ENCODE assay signal across 26 mouse cellular contexts in the genomic region with DNA sequence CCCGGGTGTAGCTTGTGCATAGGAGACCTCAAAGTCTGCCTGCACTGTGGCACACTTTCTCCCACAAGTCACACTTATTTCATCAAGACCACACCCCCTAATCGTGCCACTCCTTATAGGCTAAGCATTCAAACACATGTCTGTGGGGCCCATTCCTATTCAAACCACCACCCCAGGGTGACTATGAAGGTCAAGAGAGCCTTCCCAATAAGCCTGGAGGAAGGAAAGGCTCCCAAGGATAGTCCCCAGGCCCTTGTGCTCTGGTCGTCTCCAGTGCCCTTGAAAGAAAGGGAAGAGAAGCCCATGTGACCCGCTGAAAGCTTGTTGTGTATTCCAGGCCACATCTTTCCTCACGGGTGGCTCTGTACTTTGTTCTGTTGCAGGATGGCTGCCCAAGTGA. TPM values are rescaled to one million over a fixed set of nuclear protein-coding genes. Genes with fewer than 3 reads are reported as not detected.
DNase-seq lines count a peak whose midpoint lies in the region; ATAC-seq and TF ChIP-seq lines count a peak whose summit lies in the region.
"Had no signal": no experiment of that assay in that cellular context is flagged by ENCODE, and none has a peak within 500 bp of the region (broad histone marks: within the 10 kb centered on the region; RNA-seq: fewer than 3 reads in every experiment).

No protein-coding gene starts in this region.

- TF ChIP-seq POLR2A in olfactory bulb, adult 2 months (IDR thresholded peaks at IDR 0.05; ENCODE audit: insufficient read depth, low read depth, low read length), result no peak

- no peak overlapping the region for H3K27ac ChIP-seq in heart, embryonic 12.5 days (ENCODE audit: poor library complexity, severe bottlenecking)
- peak overlapping the region; percentile 31; the same call in 1 of the 2 replicates for H3K27ac ChIP-seq in olfactory bulb, adult 2 months (ENCODE audit: insufficient read depth, low read depth, low read length)
- H3K27ac ChIP-seq: embryonic facial prominence, embryonic 12.5 days; heart, embryonic 10.5 days; kidney, embryonic 15.5 days; left cerebral cortex, adult 2 months; limb, embryonic 13.5 days; lung, embryonic 15.5 days; midbrain, embryonic 12.5 days; neural tube, embryonic 13.5 days had no signal

- H3K4me3 ChIP-seq in heart, embryonic 12.5 days, result no peak overlapping the region
- H3K4me3 ChIP-seq in olfactory bulb, adult 2 months (ENCODE audit: insufficient read depth, low read depth, low read length), result no peak overlapping the region
- H3K4me3 ChIP-seq: embryonic facial prominence, embryonic 12.5 days; heart, embryonic 10.5 days; kidney, embryonic 15.5 days; left cerebral cortex, adult 2 months; limb, embryonic 13.5 days; lung, embryonic 15.5 days; midbrain, embryonic 12.5 days; neural tube, embryonic 13.5 days had no signal

- H3K9ac ChIP-seq in heart, embryonic 12.5 days, result no peak overlapping the region
- H3K9ac ChIP-seq: embryonic facial prominence, embryonic 12.5 days; kidney, embryonic 15.5 days; limb, embryonic 13.5 days; lung, embryonic 15.5 days; midbrain, embryonic 12.5 days; neural tube, embryonic 13.5 days had no signal

- ATAC-seq in heart, embryonic 12.5 days (ENCODE audit: insufficient number of reproducible peaks, low FRiP score), result 0 out of 2 replicates have a peak, but pooled peaks have one; percentile 29
- ATAC-seq: activated CD4-positive, CD25-positive, alpha-beta regulatory T cell, adult 4 months; forebrain, embryonic 14.5 days had no signal

- H3K4me2 ChIP-seq in heart, embryonic 12.5 days, result no peak overlapping the region
- H3K4me2 ChIP-seq: embryonic facial prominence, embryonic 12.5 days; kidney, embryonic 15.5 days; limb, embryonic 13.5 days; liver, embryonic 11.5 days; lung, embryonic 15.5 days; midbrain, embryonic 12.5 days; neural tube, embryonic 13.5 days had no signal

- peaks cover 41% of the 10 kb centered on the region for H3K36me3 ChIP-seq in heart, embryonic 12.5 days

- no peak for DNase-seq in heart, adult 8-10 months (ENCODE audit: low spot score)
- DNase-seq in kidney, adult 9 months, result peak; percentile 39
- no peak for DNase-seq in kidney, postnatal 36 days
- DNase-seq in R1 (ENCODE audit: low read depth, low spot score), result peak; percentile 23
- no peak for DNase-seq in adrenal gland, postnatal 4 days (ENCODE audit: low spot score in 2 of 2)
- DNase-seq: adrenal gland, adult 8-10 months; cerebellum, adult 8-10 months; cerebellum, postnatal 36 days; embryo, embryonic 11 days; heart, postnatal 36 days; lung, postnatal 36 days; thymus, adult 2 months; thymus, postnatal 36 days had no signal

- no peaks in the 10 kb centered on the region for H3K27me3 ChIP-seq in heart, embryonic 12.5 days (replicated peaks)
- H3K27me3 ChIP-seq: embryonic facial prominence, embryonic 12.5 days; kidney, embryonic 15.5 days; limb, embryonic 13.5 days; lung, embryonic 15.5 days; midbrain, embryonic 12.5 days; neural tube, embryonic 13.5 days had no signal

- H3K9me3 ChIP-seq in heart, embryonic 12.5 days (replicated peaks), result no peaks in the 10 kb centered on the region
- H3K9me3 ChIP-seq: embryonic facial prominence, embryonic 12.5 days; heart, embryonic 10.5 days; kidney, embryonic 15.5 days; limb, embryonic 13.5 days; lung, embryonic 15.5 days; midbrain, embryonic 12.5 days; neural tube, embryonic 13.5 days had no signal

- TF ChIP-seq CTCF in olfactory bulb, adult 2 months (IDR thresholded peaks at IDR 0.05; ENCODE audit: insufficient read depth, low read depth, low read length), result no peak

- H3K4me1 ChIP-seq in heart, embryonic 12.5 days (replicated peaks), result 0 out of 2 replicates have a peak, but pooled peaks cover 10% of the 10 kb centered on the region
- H3K4me1 ChIP-seq in olfactory bulb, adult 2 months (ENCODE audit: control insufficient read depth, insufficient read depth, low read length), result peaks cover 7% of the 10 kb centered on the region
- H3K4me1 ChIP-seq: embryonic facial prominence, embryonic 12.5 days; lung, embryonic 15.5 days had no signal

- 67% methylated on average over 5 of the region's 5 CpGs for WGBS in heart, embryonic 12.5 days
- WGBS in olfactory bulb, adult 2 months, result 67% methylated on average over 5 of the region's 5 CpGs

RNA-seq across cellular contexts. Expression of gene Cyfip1, which starts 29.9 kb away (rescaled TPM):
- polyA plus RNA-seq in heart, embryonic 12.5 days (2016; fragmentation: Nextera tagmentation; extraction: Ambion mirVana), result 58.5 and 60.9 TPM in 2 replicates
- total RNA-seq in heart, adult 8-10 months (2022), result 10 to 100 TPM; 32.5 to 36.0 (median 34.7) TPM
- polyA plus RNA-seq in olfactory bulb, adult 2 months (2012; ENCODE audit: insufficient read depth, insufficient read length, low replicate concordance, missing spikeins), result 665 TPM in 1 of 2 replicates, not detected in the other
- 10 to 100 TPM; 89.4 to 98.2 TPM for total RNA-seq in adrenal gland, postnatal 4 days (2021)

Comparison
In these comparisons a context has a peak if more than half of its experiments do, and no peak if none do; other contexts are left out.
1. DNase-seq: peak in kidney, adult 9 months (single experiment) and R1 (single experiment); none in heart, adult 8-10 months (single experiment), kidney, postnatal 36 days (0 of 2) and adrenal gland, postnatal 4 days (0 of 2).